Mouse (Mus musculus) embryonic facial prominence, embryonic 14.5 days (tissue): Measurements from ENCODE around the gene Rreb1. TPM values are rescaled to one million over a fixed set of nuclear protein-coding genes. Genes with fewer than 3 reads are reported as not detected.

Experiments
- ATAC-seq: fragments of 200-750 bp; cut with Nextera tagmentation; 2 replicates; pipeline ENCODE4 v1.8.0; 2017; ENCODE audit warnings: low read depth, moderate number of reproducible peaks, moderate TSS enrichment
- DNase-seq: peaks from one replicate; pipeline ENCODE4 v3.0.0-alpha.2; 2015; ENCODE audit warnings: low spot score
- H3K27ac ChIP-seq: fragments of 300-500 bp; sonication (generic); replicated peaks from 2 replicates; pipeline ENCODE4 v1.5.1; 2014; ENCODE audit warnings: low read depth, mild to moderate bottlenecking, low read length, moderate library complexity
- H3K27me3 ChIP-seq: fragments of 300-500 bp; sonication (generic); replicated peaks from 2 replicates; pipeline ENCODE4 v1.6.1; 2014; ENCODE audit warnings: low read length; ENCODE audit not compliant: control insufficient read depth, insufficient read depth
- H3K36me3 ChIP-seq: fragments of 300-500 bp; sonication (generic); 2 replicates; pipeline ENCODE4 v1.6.1; 2014; ENCODE audit warnings: low read length, mixed read lengths; ENCODE audit not compliant: control insufficient read depth, insufficient read depth
- H3K4me1 ChIP-seq: fragments of 300-500 bp; sonication (generic); 2 replicates; pipeline ENCODE4 v1.6.1; 2014; ENCODE audit warnings: antibody characterized with exemption, low read length; ENCODE audit not compliant: control insufficient read depth, insufficient read depth
- H3K4me2 ChIP-seq: fragments of 300-500 bp; sonication (generic); 2 replicates; pipeline ENCODE4 v1.6.1; 2014; ENCODE audit warnings: low read depth, mild to moderate bottlenecking, low read length, moderate library complexity, mixed read lengths
- H3K4me3 ChIP-seq: fragments of 300-500 bp; sonication (generic); 2 replicates; pipeline ENCODE4 v1.5.1; 2014; ENCODE audit warnings: low read depth, mild to moderate bottlenecking, low read length
- H3K9ac ChIP-seq: fragments of 300-500 bp; sonication (generic); 2 replicates; pipeline ENCODE4 v1.6.1; 2014; ENCODE audit warnings: low read depth, mild to moderate bottlenecking, low read length, moderate library complexity, mixed read lengths
- H3K9me3 ChIP-seq: fragments of 300-500 bp; sonication (generic); 2 replicates; pipeline ENCODE4 v1.6.1; 2016; ENCODE audit warnings: low read length; ENCODE audit not compliant: control insufficient read depth
- WGBS: fragments of 180-500 bp; shearing (Covaris S2); extraction: QIAGEN DNeasy Blood & Tissue Kit; methylation state at CpG from one replicate; pipeline ENCODE4 v1.1.7; 2014; 5-methylcytosine and 5-hydroxymethylcytosine counted together
- polyA plus RNA-seq: library from polyadenylated mRNA; unstranded; fragments of >200 nt; fragmentation: Nextera tagmentation; extraction: Ambion mirVana; gene quantifications from 2 replicates; pipeline ENCODE4 v1.2.1, GENCODE M21; 2014

The Rreb1 gene
- polyA plus RNA-seq, 1 experiment from 2014 or later: 20.2 TPM

DNA sequence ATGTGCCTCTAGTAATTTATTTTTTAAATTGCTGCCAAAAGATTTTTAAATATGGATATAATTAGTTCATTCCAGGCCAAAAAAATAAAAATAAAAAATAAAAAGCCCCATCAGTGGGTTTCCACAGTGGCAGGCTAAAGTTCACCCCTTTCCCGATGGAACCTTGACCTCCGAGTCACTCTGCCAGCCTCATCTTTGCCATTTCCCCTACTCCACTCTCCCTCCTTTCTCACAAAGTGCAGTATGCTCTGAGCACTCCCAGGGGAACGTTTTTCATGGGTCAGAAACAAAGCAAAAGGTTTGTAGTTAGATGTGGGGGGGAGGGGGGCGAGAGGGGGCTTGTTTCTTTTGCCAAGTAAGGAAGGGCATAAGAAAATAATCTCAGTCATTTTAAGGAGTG, 98.6 kb downstream of the Rreb1 start:
- Histone ChIP-seq H3K36me3 (no peaks in the 10 kb centered on the region), H3K4me1 (peaks cover 20% of the 10 kb centered on the region), H3K9me3 (no peaks in the 10 kb centered on the region), H3K4me3 (no peak overlapping the region), H3K27ac (no peak overlapping the region), H3K9ac (no peak overlapping the region), H3K27me3 (no peaks in the 10 kb centered on the region), H3K4me2 (no peak overlapping the region)
- DNase-seq: no peak
- 50% methylated on average over 4 of the region's 4 CpGs for WGBS
- no peak for ATAC-seq

GRCm38 (mm10) chr13:37877241-37877640, 99.0 kb downstream of the Rreb1 start:
- 52% methylated on average over 3 of the region's 3 CpGs for WGBS
- H3K27ac ChIP-seq: no peak overlapping the region

GRCm38 (mm10) chr13:37878918-37879331, 100.7 kb downstream of the Rreb1 start:
- 83% methylated on average over 2 of the region's 2 CpGs for WGBS
- H3K9me3 ChIP-seq: no peaks in the 10 kb centered on the region
- no peak overlapping the region for H3K9ac ChIP-seq
- no peak overlapping the region for H3K4me2 ChIP-seq
- no peak for DNase-seq
- H3K27ac ChIP-seq: no peak overlapping the region
- ATAC-seq: no peak
- H3K4me3 ChIP-seq: no peak overlapping the region
- no peaks in the 10 kb centered on the region for H3K36me3 ChIP-seq
- H3K27me3 ChIP-seq: no peaks in the 10 kb centered on the region
- peaks cover 20% of the 10 kb centered on the region for H3K4me1 ChIP-seq

More at GRCm38 (mm10) chr13:37877241-37877640, 99.0 kb downstream of the Rreb1 start:
- Histone ChIP-seq H3K9ac (no peak overlapping the region), H3K36me3 (no peaks in the 10 kb centered on the region), H3K4me2 (no peak overlapping the region), H3K27me3 (no peaks in the 10 kb centered on the region), H3K9me3 (no peaks in the 10 kb centered on the region), H3K4me1 (peaks cover 20% of the 10 kb centered on the region), H3K4me3 (no peak overlapping the region)
- DNase-seq (no peak), ATAC-seq (no peak)

- H3K4me2 ChIP-seq: no peak overlapping the region
- H3K36me3 ChIP-seq: no peaks in the 10 kb centered on the region
- peak; percentile 27; the same call in 1 of the 2 replicates for ATAC-seq
- no peak overlapping the region for H3K27ac ChIP-seq
- WGBS: 52% methylated on average over 5 of the region's 5 CpGs
- H3K4me1 ChIP-seq: peaks cover 20% of the 10 kb centered on the region
- H3K27me3 ChIP-seq: no peaks in the 10 kb centered on the region
- no peak overlapping the region for H3K9ac ChIP-seq
- H3K4me3 ChIP-seq: no peak overlapping the region
- DNase-seq: peak; percentile 41
- H3K9me3 ChIP-seq: no peaks in the 10 kb centered on the region
Measured at GRCm38 (mm10) chr13:37879556-37879955, 101.4 kb downstream of the Rreb1 start.

- ATAC-seq (no peak), DNase-seq (no peak)
- Histone ChIP-seq H3K27ac (peak overlapping the region; percentile 40; the same call in 1 of the 2 replicates), H3K36me3 (no peaks in the 10 kb centered on the region), H3K9ac (no peak overlapping the region), H3K4me1 (peaks cover 20% of the 10 kb centered on the region), H3K27me3 (no peaks in the 10 kb centered on the region), H3K9me3 (no peaks in the 10 kb centered on the region), H3K4me2 (no peak overlapping the region), H3K4me3 (no peak overlapping the region)
- WGBS: 26% methylated on average over 1 of the region's 1 CpGs
Measured at GRCm38 (mm10) chr13:37880035-37880434, 101.8 kb downstream of the Rreb1 start.

DNA sequence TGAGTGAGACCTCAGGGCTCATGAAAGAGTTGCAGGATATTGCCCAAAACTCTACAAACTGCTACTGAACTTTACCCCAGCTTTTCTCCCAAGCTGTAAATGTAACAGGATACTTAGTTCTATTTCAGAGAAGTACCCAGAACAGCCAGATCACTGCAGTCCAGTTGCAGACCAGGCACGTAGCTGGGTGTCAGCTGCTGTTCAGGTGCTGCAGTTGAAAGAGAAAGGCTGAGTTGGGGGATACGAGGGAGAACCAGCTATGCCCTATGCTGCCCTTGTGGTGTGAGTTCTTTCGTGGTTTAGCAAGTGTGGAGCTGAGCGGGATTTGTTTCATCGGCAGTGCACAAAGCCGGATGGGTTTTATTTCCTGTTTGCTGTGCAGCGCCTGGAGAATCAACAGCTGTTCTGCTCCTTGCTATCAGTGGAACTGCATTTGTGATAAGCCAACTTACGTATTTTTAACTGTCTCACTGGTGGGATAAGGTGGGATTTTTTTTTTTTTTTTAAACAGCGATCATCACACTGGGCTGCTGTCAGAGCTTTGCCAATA, 102.5 kb downstream of the Rreb1 start:
- Histone ChIP-seq H3K27ac (0 out of 2 replicates have a peak overlapping the region, but pooled peaks have one; percentile 40), H3K4me3 (no peak overlapping the region), H3K9ac (no peak overlapping the region), H3K27me3 (no peaks in the 10 kb centered on the region), H3K4me1 (peaks cover 20% of the 10 kb centered on the region), H3K36me3 (no peaks in the 10 kb centered on the region), H3K4me2 (peak overlapping the region; percentile 18; the same call in 1 of the 2 replicates), H3K9me3 (no peaks in the 10 kb centered on the region)
- DNase-seq (peak; percentile 58), ATAC-seq (no peak)
- whole genome bisulfite sequencing: 39% methylated on average over 9 of the region's 9 CpGs

- ATAC-seq: no peak
- Histone ChIP-seq H3K27me3 (no peaks in the 10 kb centered on the region), H3K27ac (no peak overlapping the region), H3K9me3 (no peaks in the 10 kb centered on the region), H3K4me3 (no peak overlapping the region), H3K4me2 (no peak overlapping the region), H3K4me1 (peaks cover 20% of the 10 kb centered on the region), H3K36me3 (no peaks in the 10 kb centered on the region), H3K9ac (no peak overlapping the region)
- 88% methylated on average over 8 of the region's 8 CpGs for WGBS
- no peak for DNase-seq
Measured at GRCm38 (mm10) chr13:37882521-37882920, 104.3 kb downstream of the Rreb1 start.

- H3K9ac ChIP-seq: no peak overlapping the region
- no peak for ATAC-seq
Measured at GRCm38 (mm10) chr13:37883008-37883407, 104.8 kb downstream of the Rreb1 start.

GRCm38 (mm10) chr13:37885392-37885791, 107.2 kb downstream of the Rreb1 start:
- Histone ChIP-seq H3K4me1 (peaks cover 7% of the 10 kb centered on the region), H3K4me3 (no peak overlapping the region), H3K27ac (no peak overlapping the region), H3K9me3 (no peaks in the 10 kb centered on the region), H3K27me3 (no peaks in the 10 kb centered on the region), H3K9ac (no peak overlapping the region), H3K36me3 (peaks cover 7% of the 10 kb centered on the region; the same call in 1 of the 2 replicates), H3K4me2 (no peak overlapping the region)
- ATAC-seq: no peak
- no peak for DNase-seq
- 85% methylated on average over 2 of the region's 2 CpGs for WGBS

More at GRCm38 (mm10) chr13:37883008-37883407, 104.8 kb downstream of the Rreb1 start:
- H3K36me3 ChIP-seq: no peaks in the 10 kb centered on the region
- H3K4me3 ChIP-seq: no peak overlapping the region
- H3K9me3 ChIP-seq: no peaks in the 10 kb centered on the region
- H3K4me1 ChIP-seq: peaks cover 20% of the 10 kb centered on the region
- H3K4me2 ChIP-seq: no peak overlapping the region
- H3K27me3 ChIP-seq: no peaks in the 10 kb centered on the region
- 88% methylated on average over 5 of the region's 5 CpGs for WGBS
- no peak for DNase-seq
- H3K27ac ChIP-seq: no peak overlapping the region
